Mouse (Mus musculus): ENCODE results near the gene 1110004F10Rik. TPM values are rescaled to one million over a fixed set of nuclear protein-coding genes. Genes with fewer than 3 reads are reported as not detected.
A peak's percentile ranks its signal among the peaks of the same experiment; 100 is the strongest.
"Not testable (repeated sequence)": the region's sequence is repeated elsewhere in the genome, so short reads cannot be mapped to it uniquely, and the experiment has no call there.

Gene 1110004F10Rik
- polyA plus RNA-seq, 2 experiments, result 56.8 to 116 TPM

DNA sequence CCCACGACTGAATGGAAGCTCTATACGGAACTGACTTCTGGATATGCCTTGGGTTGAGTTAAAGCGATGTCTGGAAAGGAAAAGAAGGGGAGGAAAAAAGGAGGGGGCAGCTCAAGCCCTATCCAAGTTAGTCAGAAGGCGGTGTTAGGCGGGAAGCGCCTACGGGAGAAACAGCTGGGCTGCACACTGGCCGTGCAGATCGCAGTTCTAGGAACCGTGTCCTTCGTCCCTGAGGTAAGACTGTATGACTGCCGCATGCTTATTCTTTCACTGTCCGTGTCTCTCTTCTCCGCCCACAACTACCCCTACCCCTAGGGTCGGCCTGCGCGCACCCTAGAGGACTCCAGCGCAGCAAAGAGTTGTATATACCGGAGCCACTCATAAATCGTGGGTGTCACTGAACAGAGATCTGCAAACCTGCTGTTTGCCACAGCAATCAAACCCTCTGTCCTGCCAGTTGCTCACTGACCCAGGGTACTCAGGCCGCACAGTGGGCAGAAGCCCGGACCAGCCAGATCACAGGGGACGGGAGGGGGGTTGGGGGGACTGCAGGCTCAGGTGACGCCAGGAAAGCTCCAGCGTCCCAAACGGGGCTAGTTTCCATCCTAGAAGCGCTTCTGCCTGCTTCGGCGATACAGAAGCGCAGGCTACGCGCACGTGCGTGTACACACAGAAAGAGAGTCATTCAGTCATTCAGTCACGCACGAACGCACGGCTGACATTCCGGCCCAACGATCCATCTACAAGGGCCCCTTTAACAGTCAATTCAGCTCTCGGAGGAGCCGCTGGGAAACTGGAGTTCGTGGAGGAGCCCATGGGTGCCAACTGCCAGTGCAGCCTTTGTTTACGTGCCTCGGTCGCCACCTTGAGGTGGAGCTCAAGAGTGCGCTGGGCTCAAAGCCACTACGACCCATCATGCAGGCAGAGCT is 605 bp downstream of the 1110004F10Rik start:
- H3K4me3 ChIP-seq (ENCODE audit: insufficient read depth in 1 of 2, low read depth in 2 of 2, low read length in 2 of 2), result peak overlapping the region; percentile 52 to 55
- DNase-seq (ENCODE audit: low read depth in 3 of 3, low spot score in 3 of 3) (peak; percentile 45 to 57 (median 46)), ATAC-seq (ENCODE audit: insufficient read depth) (peak; percentile 74)
- peaks cover 61% of the 10 kb centered on the region for H3K27me3 ChIP-seq (ENCODE audit: control insufficient read depth, insufficient read depth, low read length)
- 0 out of 4 replicates have a peak, but pooled peaks cover 0 to 5% of the 10 kb centered on the region in 2 experiments for H3K4me1 ChIP-seq (replicated peaks; ENCODE audit: control insufficient read depth in 2 of 2, insufficient read depth in 2 of 2, low read length in 1 of 2)
- WGBS (ENCODE audit: insufficient replicate concordance), result under 1% methylated on average over 48 of the region's 48 CpGs
- peak overlapping the region; percentile 72 for H3K4me2 ChIP-seq (ENCODE audit: low read depth)
- no peak overlapping the region for H3K27ac ChIP-seq
- no peaks in the 10 kb centered on the region for H3K36me3 ChIP-seq (replicated peaks; ENCODE audit: control insufficient read depth, insufficient read depth, low read depth)
- H3K9ac ChIP-seq (replicated peaks), result 0 out of 2 replicates have a peak overlapping the region, but pooled peaks have one; percentile 9
- no peaks in the 10 kb centered on the region for H3K9me3 ChIP-seq (ENCODE audit: control insufficient read depth, low read length)
- TF ChIP-seq EP300 (IDR thresholded peaks at IDR 0.05; ENCODE audit: low read depth) (no peak), CTCF (IDR thresholded peaks at IDR 0.05; ENCODE audit: low read depth) (peak; percentile 95)

- Histone ChIP-seq H3K36me3 (replicated peaks; ENCODE audit: control insufficient read depth, insufficient read depth, low read depth) (no peaks in the 10 kb centered on the region), H3K27me3 (ENCODE audit: control insufficient read depth, insufficient read depth, low read length) (peaks cover 54% of the 10 kb centered on the region), H3K4me2 (ENCODE audit: low read depth) (peak overlapping the region; percentile 72), H3K27ac (no peak overlapping the region), H3K9me3 (ENCODE audit: control insufficient read depth, low read length) (no peaks in the 10 kb centered on the region), H3K4me3 (ENCODE audit: insufficient read depth in 1 of 2, low read depth in 2 of 2, low read length in 2 of 2) (no peak overlapping the region), H3K9ac (replicated peaks) (no peak overlapping the region), H3K4me1 (replicated peaks; ENCODE audit: control insufficient read depth in 2 of 2, insufficient read depth in 2 of 2, low read length in 1 of 2) (0 out of 4 replicates have a peak, but pooled peaks cover 0 to 5% of the 10 kb centered on the region in 2 experiments)
- TF ChIP-seq CTCF (IDR thresholded peaks at IDR 0.05; ENCODE audit: low read depth) (no peak), EP300 (IDR thresholded peaks at IDR 0.05; ENCODE audit: low read depth) (no peak)
- WGBS (ENCODE audit: insufficient replicate concordance), result 32% methylated on average over 15 of the region's 15 CpGs
- ATAC-seq (ENCODE audit: insufficient read depth) (no peak), DNase-seq (ENCODE audit: low read depth in 3 of 3, low spot score in 3 of 3) (no peak)
Measured at GRCm38 (mm10) chr7:116040470-116041019, 1.3 kb downstream of the 1110004F10Rik start.

- TF ChIP-seq EP300 (IDR thresholded peaks at IDR 0.05; ENCODE audit: low read depth) (no peak), CTCF (IDR thresholded peaks at IDR 0.05; ENCODE audit: low read depth) (peak; percentile 7; the same call in 1 of the 2 replicates)
- H3K9ac ChIP-seq (replicated peaks), result no peak overlapping the region
- H3K36me3 ChIP-seq (replicated peaks; ENCODE audit: control insufficient read depth, insufficient read depth, low read depth), result no peaks in the 10 kb centered on the region
- H3K4me2 ChIP-seq (ENCODE audit: low read depth), result no peak overlapping the region
- no peak overlapping the region for H3K27ac ChIP-seq
- DNase-seq (ENCODE audit: low read depth in 3 of 3, low spot score in 3 of 3) (no peak), ATAC-seq (ENCODE audit: insufficient read depth) (no peak)
- WGBS (ENCODE audit: insufficient replicate concordance), result 25% methylated on average over 1 of the region's 1 CpGs
- no peaks in the 10 kb centered on the region for H3K27me3 ChIP-seq (ENCODE audit: control insufficient read depth, insufficient read depth, low read length)
- no peaks in the 10 kb centered on the region for H3K4me1 ChIP-seq (replicated peaks; ENCODE audit: control insufficient read depth in 2 of 2, insufficient read depth in 2 of 2, low read length in 1 of 2)
- H3K4me3 ChIP-seq (ENCODE audit: insufficient read depth in 1 of 2, low read depth in 2 of 2, low read length in 2 of 2), result no peak overlapping the region
- no peaks in the 10 kb centered on the region for H3K9me3 ChIP-seq (ENCODE audit: control insufficient read depth, low read length)
Measured at GRCm38 (mm10) chr7:116060739-116061138, 21.5 kb downstream of the 1110004F10Rik start.

GRCm38 (mm10) chr7:116084366-116084765 is 45.2 kb downstream of the 1110004F10Rik start, which contains the start of gene Gm4353:
Gm4353 (minus strand) TSS chr7:116084635.
- not testable (repeated sequence) for H3K27me3 ChIP-seq (ENCODE audit: control insufficient read depth, insufficient read depth, low read length); H3K36me3 ChIP-seq (replicated peaks; ENCODE audit: control insufficient read depth, insufficient read depth, low read depth); H3K9ac ChIP-seq (replicated peaks); DNase-seq (ENCODE audit: low read depth in 3 of 3, low spot score in 3 of 3); H3K4me3 ChIP-seq (ENCODE audit: insufficient read depth in 1 of 2, low read depth in 2 of 2, low read length in 2 of 2); H3K4me1 ChIP-seq (replicated peaks; ENCODE audit: control insufficient read depth in 2 of 2, insufficient read depth in 2 of 2, low read length in 1 of 2); H3K4me2 ChIP-seq (ENCODE audit: low read depth); H3K9me3 ChIP-seq (ENCODE audit: control insufficient read depth, low read length); H3K27ac ChIP-seq; ATAC-seq (ENCODE audit: insufficient read depth)
- WGBS (ENCODE audit: insufficient replicate concordance), result 80% methylated on average over 11 of the region's 11 CpGs
